Comparison of ENCODE assay signal across 13 mouse cellular contexts in the genomic region with DNA sequence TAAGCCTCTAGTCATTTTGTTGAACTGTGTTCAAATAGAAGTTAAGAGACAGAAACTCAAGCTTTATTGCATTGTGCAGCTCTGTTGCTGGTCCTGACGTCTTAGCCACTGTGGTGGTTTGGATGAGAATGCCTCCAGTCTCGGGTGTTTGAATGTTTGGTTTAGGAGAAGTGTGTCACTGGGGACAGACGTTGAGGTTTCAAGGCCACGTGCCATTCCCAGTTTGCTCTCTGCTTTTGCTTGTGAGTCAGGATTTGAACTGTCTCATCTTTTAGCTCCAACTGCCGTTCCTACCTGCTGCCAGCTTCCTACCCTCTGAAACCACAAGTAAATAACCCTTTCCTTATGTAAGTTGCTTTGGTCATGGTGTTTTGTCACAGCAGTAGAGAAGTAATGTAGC. TPM values are rescaled to one million over a fixed set of nuclear protein-coding genes. Genes with fewer than 3 reads are reported as not detected.
"Had no signal": no experiment of that assay in that cellular context is flagged by ENCODE, and none has a peak within 500 bp of the region (broad histone marks: within the 10 kb centered on the region; RNA-seq: fewer than 3 reads in every experiment).

No protein-coding gene starts in this region.

- ATAC-seq: liver, postnatal 0 days; lung, postnatal 0 days; midbrain, embryonic 13.5 days had no signal

- DNase-seq: kidney, adult 8-10 months; kidney, postnatal 10 days; kidney, postnatal 36 days; liver; liver, postnatal 0 days; lung, embryonic 14.5 days; right cerebral cortex, adult 18-20 months; right cerebral cortex, postnatal 14 days; right cerebral cortex, postnatal 4 days; thymus, postnatal 25 days had no signal

RNA-seq across cellular contexts. Expression of a gene that starts 13.2 kb away (rescaled TPM):
- polyA plus RNA-seq: macrophage had no signal
